Mouse (Mus musculus) testis, adult 2 months (tissue): ENCODE data around the gene Ifnl3. TPM values are rescaled to one million over a fixed set of nuclear protein-coding genes. Genes with fewer than 3 reads are reported as not detected.

Experiments
- H3K27ac ChIP-seq: fragments of 200-500 bp; 2 replicates; pipeline ENCODE4 v1.5.1; 2012; ENCODE audit warnings: low read depth, low read length; ENCODE audit not compliant: control insufficient read depth, insufficient read depth
- H3K27me3 ChIP-seq: fragments of 200-500 bp; 2 replicates; pipeline ENCODE4 v1.6.1; 2012; ENCODE audit warnings: mild to moderate bottlenecking, low read length, moderate library complexity; ENCODE audit not compliant: control insufficient read depth, insufficient read depth
- H3K36me3 ChIP-seq: fragments of 200-500 bp; 2 replicates; pipeline ENCODE4 v1.6.1; 2012; ENCODE audit warnings: mild to moderate bottlenecking, low read length; ENCODE audit not compliant: control insufficient read depth, insufficient read depth
- H3K4me1 ChIP-seq: fragments of 200-500 bp; 2 replicates; pipeline ENCODE4 v1.6.1; 2012; ENCODE audit warnings: low read length; ENCODE audit not compliant: control insufficient read depth, insufficient read depth
- H3K4me3 ChIP-seq: fragments of 200-500 bp; 2 replicates; pipeline ENCODE4 v1.5.1; 2012; ENCODE audit warnings: low read depth, mild to moderate bottlenecking, low read length, moderate library complexity, mixed read lengths; ENCODE audit not compliant: control insufficient read depth
- CTCF ChIP-seq: fragments of 200-500 bp; IDR thresholded peaks from 2 replicates; pipeline ENCODE4 v1.5.1; 2012; ENCODE audit warnings: low read depth, mild to moderate bottlenecking, inconsistent platforms, low read length, moderate library complexity; ENCODE audit not compliant: control insufficient read depth, insufficient read depth, insufficient replicate concordance
- POLR2A ChIP-seq: fragments of 200-500 bp; IDR thresholded peaks from 2 replicates; pipeline ENCODE4 v1.6.1; 2012; ENCODE audit warnings: low read depth, mild to moderate bottlenecking, inconsistent platforms, low read length, moderate library complexity; ENCODE audit not compliant: control insufficient read depth
- polyA plus RNA-seq: library from polyadenylated mRNA; depleted of rRNA; stranded (reverse); fragments of >200 nt; gene quantifications from 2 replicates; pipeline ENCODE4 v1.2.3, GENCODE M21; 2012

Ifnl3 gene
- polyA plus RNA-seq, 1 experiment = not detected

DNA sequence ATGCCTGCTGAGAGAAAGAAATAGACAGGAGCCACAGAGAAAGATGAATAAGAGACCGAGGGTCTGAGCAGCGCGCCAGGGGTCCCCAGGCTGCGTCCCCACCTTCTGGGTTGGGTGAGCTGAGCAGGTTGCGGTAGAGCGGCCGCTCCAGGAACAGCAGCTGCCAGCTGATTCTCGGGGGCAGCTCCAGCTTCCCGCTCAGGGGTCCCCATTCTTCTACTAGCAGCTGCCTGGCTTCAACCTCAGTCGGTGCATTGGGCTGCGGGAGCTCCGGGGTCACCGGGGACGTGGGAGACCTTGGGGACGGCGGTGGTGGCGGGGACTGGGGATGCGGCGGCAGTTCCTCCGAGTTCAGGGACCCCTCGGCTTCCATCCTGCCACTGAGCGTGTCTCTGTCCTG, 24.0 kb downstream of the Ifnl3 start:
- Histone ChIP-seq H3K27ac (no peak overlapping the region), H3K4me1 (peaks cover 31% of the 10 kb centered on the region), H3K4me3 (peak overlapping the region; percentile 20), H3K27me3 (peaks cover 4% of the 10 kb centered on the region), H3K36me3 (no peaks in the 10 kb centered on the region)
- TF ChIP-seq POLR2A (no peak), CTCF (no peak)

DNA sequence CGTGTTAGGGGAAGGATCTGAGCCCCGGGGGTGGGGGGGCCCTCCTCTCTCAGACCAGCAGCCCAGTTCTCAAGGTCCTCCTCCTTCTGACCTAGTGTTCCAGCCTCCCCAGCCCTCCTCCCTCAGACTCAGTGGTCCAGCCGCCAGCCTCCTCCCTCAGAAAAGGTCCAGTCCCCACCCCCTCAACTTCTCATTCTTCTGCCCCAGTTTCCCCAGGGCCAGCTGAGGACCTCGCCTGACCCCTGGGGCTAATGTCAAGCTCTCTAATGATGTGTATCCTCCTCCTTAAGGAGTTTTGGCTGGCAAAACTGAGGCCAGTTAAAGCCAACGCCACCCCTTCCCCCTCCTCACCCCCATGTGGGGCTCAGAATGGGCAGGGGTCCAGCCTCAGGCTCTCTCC, 24.5 kb downstream of the Ifnl3 start, which contains the start of gene Nccrp1:
Gene Nccrp1, minus strand, starts transcription at position 101 of the 400 bp plus-strand sequence.
- no peak within 1 kb of the TSS for H3K27ac ChIP-seq
- H3K36me3 ChIP-seq = no peaks in the 10 kb centered on the region
- H3K4me3 ChIP-seq = peak within 1 kb of the TSS; percentile 20
- no peak for TF ChIP-seq CTCF
- peaks cover 4% of the 10 kb centered on the region for H3K27me3 ChIP-seq
- peaks cover 31% of the 10 kb centered on the region for H3K4me1 ChIP-seq

DNA sequence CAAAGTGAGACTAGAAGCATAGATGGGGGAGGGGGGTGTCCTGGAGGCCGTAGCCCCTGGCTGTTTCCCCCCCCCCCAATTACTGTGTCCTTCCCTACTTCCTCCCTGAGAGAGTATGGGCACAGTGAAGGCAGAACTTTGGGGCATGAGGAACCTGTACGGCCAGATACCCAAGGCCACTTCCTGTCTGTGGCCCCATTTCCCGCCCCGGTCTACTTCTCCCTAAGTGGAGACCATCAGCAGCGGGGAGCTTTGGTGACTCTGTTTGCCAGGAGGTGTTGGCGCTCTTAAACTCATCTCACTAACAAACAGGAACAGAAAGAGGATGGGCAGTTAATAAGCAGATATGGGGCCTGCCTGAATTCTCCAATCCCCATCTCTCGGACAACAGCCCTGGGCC, 25.0 kb downstream of the Ifnl3 start:
- H3K36me3 ChIP-seq = no peaks in the 10 kb centered on the region
- H3K27ac ChIP-seq = no peak overlapping the region
- H3K4me1 ChIP-seq = peaks cover 31% of the 10 kb centered on the region
- H3K27me3 ChIP-seq = peaks cover 4% of the 10 kb centered on the region
- H3K4me3 ChIP-seq = no peak overlapping the region
- TF ChIP-seq POLR2A = no peak
- TF ChIP-seq CTCF = no peak

DNA sequence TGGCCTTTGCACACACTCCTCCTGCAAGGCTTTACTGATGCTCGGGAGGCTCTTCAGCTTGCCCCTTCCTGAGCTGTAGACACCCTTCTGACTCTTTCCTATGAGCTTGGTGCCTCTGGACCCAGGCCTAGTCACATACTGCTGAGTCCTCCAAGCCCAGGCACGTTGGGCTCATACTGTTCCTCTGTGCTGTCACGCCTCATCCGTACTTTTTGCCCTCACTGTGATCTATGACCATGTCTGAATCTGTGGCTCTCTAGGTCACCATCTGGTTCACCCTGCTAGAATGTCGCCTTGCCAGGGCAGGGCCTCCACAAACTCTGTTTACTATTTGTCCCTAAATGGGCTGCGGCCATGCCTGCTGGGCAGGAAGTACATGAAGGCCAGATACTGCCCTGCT, 30.4 kb downstream of the Ifnl3 start:
- TF ChIP-seq CTCF (no peak), POLR2A (no peak)
- H3K27me3 ChIP-seq = no peaks in the 10 kb centered on the region
- H3K36me3 ChIP-seq = no peaks in the 10 kb centered on the region
- no peak overlapping the region for H3K4me3 ChIP-seq
- H3K27ac ChIP-seq = no peak overlapping the region
- H3K4me1 ChIP-seq = peaks cover 4% of the 10 kb centered on the region; the same call in 1 of the 2 replicates

DNA sequence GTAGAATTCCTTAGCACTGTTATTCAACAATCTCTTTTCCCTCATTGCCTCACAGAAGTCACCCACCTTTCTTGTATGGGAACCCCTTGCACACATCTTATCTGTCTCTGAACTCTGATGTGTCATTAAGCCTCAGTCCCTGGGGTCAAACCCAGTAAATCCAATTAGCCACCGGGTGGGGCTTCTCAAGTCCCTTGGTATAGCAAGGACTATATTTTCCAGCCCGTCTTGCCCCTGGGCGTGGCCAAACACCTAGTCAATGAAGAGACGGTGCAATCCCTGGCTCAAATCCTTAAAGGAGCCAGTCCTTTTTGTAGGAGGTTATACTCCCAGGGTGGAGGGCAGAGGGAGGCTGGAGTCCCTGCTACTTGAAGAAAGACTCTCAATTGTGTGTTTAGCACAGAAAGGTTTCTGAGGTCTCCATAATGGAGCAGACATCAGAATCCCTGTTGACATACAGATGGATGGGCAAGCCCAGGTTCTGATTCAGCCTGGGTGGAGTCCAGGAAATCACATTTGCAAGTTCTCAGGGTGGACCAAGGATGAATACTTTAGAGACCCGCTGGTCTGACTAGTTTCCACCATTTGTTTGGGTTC, 33.4 kb downstream of the Ifnl3 start:
- no peaks in the 10 kb centered on the region for H3K27me3 ChIP-seq
- H3K36me3 ChIP-seq = no peaks in the 10 kb centered on the region; the same call in 1 of the 2 replicates
- H3K27ac ChIP-seq = no peak overlapping the region
- peaks cover 2% of the 10 kb centered on the region; the same call in 1 of the 2 replicates for H3K4me1 ChIP-seq
- no peak for TF ChIP-seq CTCF
- TF ChIP-seq POLR2A = no peak
- no peak overlapping the region for H3K4me3 ChIP-seq

DNA sequence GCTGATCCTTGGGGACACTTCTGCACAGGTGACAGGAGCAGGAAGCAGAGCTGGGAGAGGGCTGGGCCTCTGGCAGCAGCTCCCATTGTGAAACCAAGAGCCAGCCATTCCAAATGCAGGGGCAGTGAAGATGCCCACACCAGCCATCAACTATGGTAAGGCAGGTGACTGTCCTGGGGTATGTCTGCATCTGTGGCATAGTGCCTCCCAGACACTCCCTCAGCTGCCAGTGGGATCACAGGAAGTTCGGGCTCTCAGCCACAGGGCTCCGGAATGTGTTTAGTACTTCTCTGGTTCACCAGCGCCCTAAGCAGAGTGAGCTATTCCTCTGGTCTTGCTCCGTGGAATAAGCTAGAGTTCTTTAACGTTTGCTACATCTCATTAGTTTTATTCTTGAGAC, 34.4 kb downstream of the Ifnl3 start:
- H3K4me3 ChIP-seq = no peak overlapping the region
- H3K27ac ChIP-seq = no peak overlapping the region
- H3K36me3 ChIP-seq = no peaks in the 10 kb centered on the region; the same call in 1 of the 2 replicates
- no peaks in the 10 kb centered on the region for H3K27me3 ChIP-seq
- TF ChIP-seq CTCF (no peak), POLR2A (no peak)
- H3K4me1 ChIP-seq = peaks cover 2% of the 10 kb centered on the region; the same call in 1 of the 2 replicates

DNA sequence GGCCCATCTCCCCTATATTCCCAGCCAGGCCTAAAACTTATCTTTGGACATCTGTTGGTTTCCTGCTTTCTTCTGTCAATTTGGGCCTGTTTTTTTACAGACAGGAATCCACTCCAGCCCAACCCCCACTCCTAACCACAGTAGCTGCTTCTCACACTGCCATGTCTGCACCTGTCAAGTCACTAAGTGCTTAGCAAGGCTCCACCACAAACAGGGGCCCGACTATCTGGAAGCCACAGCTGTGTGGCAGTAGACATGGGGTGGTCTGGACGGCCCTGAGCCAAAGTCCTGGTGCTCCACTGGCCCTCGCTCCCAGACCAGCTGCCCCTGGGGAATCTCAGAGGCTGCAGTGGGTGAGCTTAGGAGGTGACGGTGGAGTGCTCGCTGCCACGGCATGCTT, 35.1 kb downstream of the Ifnl3 start:
- Histone ChIP-seq H3K27ac (no peak overlapping the region), H3K36me3 (no peaks in the 10 kb centered on the region; the same call in 1 of the 2 replicates), H3K4me1 (peaks cover 2% of the 10 kb centered on the region; the same call in 1 of the 2 replicates), H3K27me3 (no peaks in the 10 kb centered on the region), H3K4me3 (no peak overlapping the region)
- TF ChIP-seq POLR2A = no peak
- no peak for TF ChIP-seq CTCF

DNA sequence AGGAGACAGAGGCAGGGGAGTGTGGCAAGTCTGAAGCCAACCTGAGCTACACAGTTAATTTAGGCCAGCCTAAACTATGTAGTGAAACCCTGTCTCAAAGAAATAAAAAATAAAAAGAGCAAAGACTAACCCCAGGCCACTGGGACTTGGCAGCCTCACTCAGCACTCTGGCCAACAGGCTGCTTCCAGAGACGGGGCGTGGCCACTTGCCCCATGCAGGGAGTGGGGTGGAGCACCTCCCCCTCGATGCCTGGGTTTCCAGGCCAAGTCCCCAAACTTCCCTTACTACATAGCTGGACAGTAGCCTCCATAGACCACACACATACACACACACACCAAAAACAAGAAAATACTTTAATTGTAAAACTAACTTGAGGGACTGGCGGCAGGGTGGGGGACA, 35.9 kb downstream of the Ifnl3 start:
- no peak overlapping the region for H3K4me3 ChIP-seq
- TF ChIP-seq CTCF (no peak), POLR2A (no peak)
- H3K36me3 ChIP-seq = no peaks in the 10 kb centered on the region; the same call in 1 of the 2 replicates
- no peak overlapping the region for H3K27ac ChIP-seq
- no peaks in the 10 kb centered on the region for H3K4me1 ChIP-seq
- H3K27me3 ChIP-seq = no peaks in the 10 kb centered on the region
